Mouse (Mus musculus) myocyte (in vitro differentiated cells): ENCODE measurements around the gene Rab3gap2. TPM values are rescaled to one million over a fixed set of nuclear protein-coding genes. Genes with fewer than 3 reads are reported as not detected.

Experiments
- H3K27me3 ChIP-seq: one replicate; pipeline ENCODE4 v1.6.1; 2011; ENCODE audit not compliant: control insufficient read depth, insufficient read depth, insufficient read length
- H3K36me3 ChIP-seq: one replicate; pipeline ENCODE4 v1.6.1; 2011; ENCODE audit not compliant: control insufficient read depth, insufficient read depth
- H3K4me2 ChIP-seq: one replicate; pipeline ENCODE4 v1.6.1; 2011; ENCODE audit warnings: low read depth, control low read depth
- H3K4me3 ChIP-seq: one replicate; pipeline ENCODE4 v1.5.1; 2011; ENCODE audit warnings: mild to moderate bottlenecking, control low read depth, moderate library complexity
- H3K79me2 ChIP-seq: one replicate; pipeline ENCODE4 v1.6.1; 2011; ENCODE audit not compliant: control insufficient read depth, insufficient read depth
- H3ac ChIP-seq: one replicate; pipeline ENCODE4 v1.6.1; 2011; ENCODE audit not compliant: control insufficient read depth, insufficient read length
- E2F4 ChIP-seq: IDR thresholded peaks from one replicate; pipeline ENCODE4 v1.6.1; 2011; ENCODE audit warnings: mild to moderate bottlenecking, control low read depth, moderate library complexity; ENCODE audit not compliant: insufficient read depth
- MAX ChIP-seq: IDR thresholded peaks from one replicate; pipeline ENCODE4 v1.6.1; 2011; ENCODE audit warnings: low read depth, mild to moderate bottlenecking, control low read depth
- MYOD1 ChIP-seq, 3 experiments: IDR thresholded peaks; one replicate each; pipeline ENCODE4 v1.6.1; 2011; ENCODE audit warnings: control low read depth in 2 of 3, low read depth in 2 of 3, mild to moderate bottlenecking in 2 of 3, moderate library complexity in 1 of 3; ENCODE audit not compliant: insufficient read length in 2 of 3, control insufficient read depth in 1 of 3
- MYOG ChIP-seq, 3 experiments: IDR thresholded peaks; one replicate each; pipeline ENCODE4 v1.6.1; 2011; ENCODE audit warnings: control low read depth in 2 of 3, low read depth in 2 of 3, mild to moderate bottlenecking in 2 of 3; ENCODE audit not compliant: insufficient read length in 2 of 3, control insufficient read depth in 1 of 3, insufficient read depth in 1 of 3
- POLR2A ChIP-seq: IDR thresholded peaks from one replicate; pipeline ENCODE4 v1.6.1; 2011; ENCODE audit warnings: low read depth, mild to moderate bottlenecking, control low read depth, moderate library complexity; ENCODE audit not compliant: insufficient read length
- POLR2AphosphoS2 ChIP-seq: IDR thresholded peaks from one replicate; pipeline ENCODE4 v1.6.1; 2011; ENCODE audit warnings: low read depth, control low read depth; ENCODE audit not compliant: insufficient read length
- REST ChIP-seq: IDR thresholded peaks from one replicate; pipeline ENCODE4 v1.6.1; 2011; ENCODE audit warnings: mild to moderate bottlenecking, control low read depth, moderate library complexity; ENCODE audit not compliant: insufficient read depth, insufficient read length
- TCF12 ChIP-seq: IDR thresholded peaks from one replicate; pipeline ENCODE4 v1.6.1; 2011; ENCODE audit warnings: mild to moderate bottlenecking, control low read depth; ENCODE audit not compliant: poor library complexity, insufficient read depth, severe bottlenecking
- TCF3 ChIP-seq: IDR thresholded peaks from one replicate; pipeline ENCODE4 v1.6.1; 2011; ENCODE audit warnings: low read depth, control low read depth; ENCODE audit not compliant: insufficient read length
- polyA plus RNA-seq: library from polyadenylated mRNA; unstranded; fragments of >200 nt; fragmentation: generic; extraction: Trizol; gene quantifications from one replicate; pipeline ENCODE4 v1.2.1, GENCODE M21; 2012; ENCODE audit warnings: missing spikeins

The Rab3gap2 gene
- polyA plus RNA-seq, 1 experiment = 32.2 TPM

GRCm38 (mm10) chr1:185334136-185334535 lies 130.2 kb downstream of the Rab3gap2 start:
- Histone ChIP-seq H3K27me3 (no peaks in the 10 kb centered on the region), H3K36me3 (peaks cover 5% of the 10 kb centered on the region), H3K79me2 (peaks cover 26% of the 10 kb centered on the region), H3ac (no peak overlapping the region), H3K4me3 (no peak overlapping the region), H3K4me2 (no peak overlapping the region)
- no peak for TF ChIP-seq POLR2A
- TF ChIP-seq REST = no peak
- no peak for TF ChIP-seq MYOG (IDR thresholded peaks at IDR 0.05; ENCODE audit: control insufficient read depth in 1 of 3, insufficient read depth in 1 of 3, insufficient read length in 2 of 3, low read depth in 2 of 3)
- TF ChIP-seq E2F4 = no peak
- TF ChIP-seq MYOD1 (IDR thresholded peaks at IDR 0.05; ENCODE audit: control insufficient read depth in 1 of 3, insufficient read length in 2 of 3, low read depth in 2 of 3) = no peak
- TF ChIP-seq TCF12 = no peak
- TF ChIP-seq MAX = no peak
- TF ChIP-seq TCF3 = no peak

- no peak overlapping the region for H3ac ChIP-seq
- peaks cover 26% of the 10 kb centered on the region for H3K79me2 ChIP-seq
- H3K36me3 ChIP-seq = peaks cover 5% of the 10 kb centered on the region
- no peaks in the 10 kb centered on the region for H3K27me3 ChIP-seq
- no peak overlapping the region for H3K4me2 ChIP-seq
- no peak for TF ChIP-seq MYOD1 (IDR thresholded peaks at IDR 0.05; ENCODE audit: control insufficient read depth in 1 of 3, insufficient read length in 2 of 3, low read depth in 2 of 3)
- TF ChIP-seq POLR2AphosphoS2 = no peak
- H3K4me3 ChIP-seq = no peak overlapping the region
Observed at GRCm38 (mm10) chr1:185335231-185335765, 131.4 kb downstream of the Rab3gap2 start.

Other genes starting within 250 kb of the Rab3gap2 start
- not detected for gene Mark1, start 204.5 kb upstream of the Rab3gap2 start, polyA plus RNA-seq
- 16.2 TPM for gene Iars2, start 125.3 kb downstream of the Rab3gap2 start, polyA plus RNA-seq
- 20.0 TPM for gene Bpnt1, start 128.0 kb downstream of the Rab3gap2 start, polyA plus RNA-seq
- gene Eprs, start 158.9 kb downstream of the Rab3gap2 start, polyA plus RNA-seq = 94.5 TPM